Mouse (Mus musculus) left cerebral cortex, postnatal 4 days (tissue): Measurements from ENCODE around the gene Gcnt7. TPM values are rescaled to one million over a fixed set of nuclear protein-coding genes. Genes with fewer than 3 reads are reported as not detected.

Source experiments
- DNase-seq: peaks from one replicate; pipeline ENCODE4 v3.0.0-alpha.2; 2022
- intact Hi-C: fragments of 180-260 bp; cut with DNase I; formaldehyde crosslinking; loops from one replicate; pipeline ENCODE4 v1.15.1; 2025
- total RNA-seq, 2 experiments: library from RNA; stranded (reverse); gene quantifications; 2 replicates each; pipeline ENCODE4 v1.2.3; 2021

Gene Gcnt7
- not detected for total RNA-seq

DNA sequence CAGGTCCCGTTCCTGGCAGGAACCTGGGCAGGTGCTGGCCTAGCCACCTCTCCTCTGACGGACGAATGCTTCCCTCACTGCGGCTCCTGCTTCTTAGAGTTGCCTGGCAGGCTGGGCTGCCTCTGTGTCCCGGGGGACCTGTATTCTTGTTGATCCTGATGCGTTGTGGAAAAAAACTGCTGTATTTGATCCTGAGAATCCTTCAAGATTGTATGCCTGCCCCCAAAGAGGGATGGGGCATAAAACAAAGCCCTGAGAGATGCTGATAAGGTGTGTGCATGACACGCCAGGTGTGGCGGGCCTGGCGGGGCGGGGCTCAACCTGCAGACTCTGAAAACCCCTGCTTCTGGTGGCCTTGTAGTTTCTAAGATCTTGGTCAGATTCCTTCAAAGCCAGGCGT lies at the start of gene Gcnt7:
Gene Gcnt7 (minus strand): TSS at position 101 of the 400 bp plus-strand sequence.
- no peak for DNase-seq
- intact Hi-C loops: no loop called here

DNA sequence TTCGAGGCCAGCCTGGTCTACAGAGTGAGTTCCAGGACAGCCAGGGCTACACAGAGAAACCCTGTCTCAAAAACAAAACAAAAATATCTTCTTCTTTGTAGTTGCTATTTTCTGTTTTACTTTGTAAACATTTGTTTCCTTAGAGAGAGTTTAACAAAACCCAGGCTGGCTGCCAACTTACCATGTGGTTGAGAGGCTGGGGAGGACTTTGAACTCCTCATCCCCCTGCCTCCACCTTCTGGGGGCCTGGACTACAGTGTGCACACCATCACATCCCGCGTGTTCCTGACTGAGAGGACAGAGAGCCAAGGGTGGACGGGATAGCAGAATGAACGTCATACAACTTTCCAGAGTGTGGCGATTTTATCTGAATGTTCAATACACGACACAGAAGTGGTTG lies 47.7 kb upstream of the Gcnt7 start:
- DNase-seq: no peak
- intact Hi-C loops: no loop called here

DNA sequence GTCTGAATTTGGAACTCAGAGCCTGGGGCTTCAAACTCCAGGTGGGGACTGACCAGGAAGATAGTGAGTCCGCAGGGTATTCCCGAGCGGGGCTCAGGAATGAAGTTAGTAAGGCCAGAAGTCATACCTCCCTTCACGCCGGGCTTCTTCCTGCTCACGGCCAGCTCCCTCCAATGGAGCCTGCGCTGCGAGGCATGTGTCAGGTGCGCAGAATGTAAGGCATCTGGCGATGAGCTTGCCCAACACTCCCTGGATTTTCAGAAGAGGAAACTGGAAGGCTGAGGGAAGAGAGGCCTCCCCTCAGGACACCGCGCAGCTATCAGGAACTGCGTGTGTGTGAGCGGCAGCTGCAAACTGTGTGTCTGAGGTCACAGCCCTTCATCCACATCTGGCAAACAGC lies 43.8 kb upstream of the Gcnt7 start:
- intact Hi-C loops: loop anchor here (5.0 kb wide), 1 partner anchor 275 kb away; no protein-coding TSS in a partner anchor
- DNase-seq: no peak

DNA sequence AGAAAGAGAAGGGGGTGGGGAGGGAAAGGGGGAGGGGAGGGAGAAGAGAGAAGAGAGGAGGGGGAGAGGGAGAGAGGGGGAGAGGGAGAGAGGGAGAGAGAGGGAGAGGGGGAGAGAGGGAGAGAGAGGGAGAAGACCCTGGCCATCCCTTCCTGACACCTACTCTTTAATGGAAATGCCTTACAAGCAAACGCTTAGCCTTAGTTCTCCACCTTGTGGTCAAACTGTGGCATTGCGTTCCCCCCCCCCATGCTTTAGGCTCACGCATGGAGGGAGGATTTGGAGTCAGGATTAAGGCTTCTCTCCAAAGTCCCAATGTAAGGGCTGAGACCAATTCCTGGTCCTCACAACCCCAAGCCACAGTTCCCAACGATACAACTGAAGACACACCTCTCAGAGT lies 42.9 kb upstream of the Gcnt7 start:
- intact Hi-C loops: loop anchor here (5.0 kb wide), 1 partner anchor 274 kb away; no protein-coding TSS in a partner anchor
- peak; percentile 49 for DNase-seq

DNA sequence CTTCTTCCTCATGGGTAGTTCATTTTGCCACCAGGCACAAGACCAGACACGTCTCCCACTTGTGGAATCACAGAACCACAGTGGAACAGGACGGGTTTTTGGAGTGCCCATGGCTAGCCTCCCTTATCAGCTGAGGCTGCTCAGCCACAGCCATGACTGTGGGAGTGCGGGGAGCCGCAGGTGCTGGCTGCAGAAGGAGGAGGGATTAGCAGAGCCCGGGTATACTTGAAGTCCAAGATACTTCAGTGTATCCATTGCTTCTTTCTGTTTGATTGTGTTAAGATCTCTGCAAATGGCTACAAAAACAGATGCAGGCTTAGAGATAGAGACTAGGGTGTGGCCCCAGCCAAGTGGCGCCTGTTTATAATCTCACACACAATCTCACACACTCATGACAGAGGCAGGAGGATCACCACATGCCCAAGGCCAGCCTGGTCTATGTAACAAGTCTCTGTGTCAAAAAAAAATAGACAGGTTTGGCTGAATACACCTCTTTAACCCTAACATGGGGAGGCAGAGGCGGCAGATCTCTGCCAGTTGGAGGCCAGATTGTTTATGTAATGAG lies 42.4 kb upstream of the Gcnt7 start:
- DNase-seq: no peak
- intact Hi-C loops: loop anchor here (5.0 kb wide), 1 partner anchor 274 kb away; no protein-coding TSS in a partner anchor

DNA sequence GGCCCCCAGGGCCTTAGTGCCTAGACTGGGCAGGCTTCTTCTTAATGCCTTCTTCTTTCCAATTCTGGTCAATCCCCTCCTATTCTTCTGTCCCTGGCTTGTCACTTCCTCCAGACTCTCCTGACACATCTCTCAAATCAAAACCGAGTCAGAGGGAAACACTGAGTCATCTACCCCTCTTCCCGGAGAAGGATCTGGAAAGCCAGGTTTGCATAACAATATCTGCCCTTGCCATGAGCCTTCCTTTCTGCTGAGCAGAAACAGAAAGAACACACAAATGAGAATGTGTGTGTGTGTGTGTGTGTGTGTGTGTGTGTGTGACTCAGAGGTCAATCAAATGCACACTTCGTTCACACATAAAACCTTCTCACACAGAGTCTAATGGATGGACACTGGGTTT lies 40.4 kb upstream of the Gcnt7 start:
- intact Hi-C loops: no loop called here
- DNase-seq: no peak

DNA sequence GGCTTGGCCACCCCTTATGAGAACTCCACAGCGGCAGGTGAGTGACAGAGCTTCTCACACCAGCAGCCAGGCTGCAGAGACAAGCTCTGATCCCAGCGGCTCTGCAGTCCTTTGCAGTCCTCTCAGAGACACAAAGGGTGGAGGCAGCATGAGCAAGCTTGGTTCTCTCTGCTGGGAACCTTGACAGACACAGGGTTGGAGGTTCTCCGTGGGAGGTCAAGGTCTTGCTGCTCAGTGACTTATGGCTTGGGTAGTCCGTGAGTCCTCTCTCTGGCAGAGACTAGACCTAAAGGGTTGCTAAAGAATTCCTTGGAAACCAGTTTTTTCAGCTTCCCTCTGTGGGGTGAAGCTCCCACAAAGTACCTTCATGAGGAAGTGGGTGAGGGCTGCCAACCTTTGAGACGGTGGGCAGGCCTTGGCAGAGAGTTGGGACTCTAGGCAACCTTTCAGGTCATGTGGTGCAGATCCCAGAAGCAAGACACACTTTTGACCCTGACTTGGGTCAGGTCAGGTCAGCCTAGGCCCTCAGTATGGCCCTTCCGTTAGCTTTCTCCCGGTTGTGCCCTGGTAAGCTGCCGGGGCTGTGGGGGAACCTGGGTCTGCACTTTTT lies 38.4 kb upstream of the Gcnt7 start:
- intact Hi-C loops: no loop called here
- no peak for DNase-seq

DNA sequence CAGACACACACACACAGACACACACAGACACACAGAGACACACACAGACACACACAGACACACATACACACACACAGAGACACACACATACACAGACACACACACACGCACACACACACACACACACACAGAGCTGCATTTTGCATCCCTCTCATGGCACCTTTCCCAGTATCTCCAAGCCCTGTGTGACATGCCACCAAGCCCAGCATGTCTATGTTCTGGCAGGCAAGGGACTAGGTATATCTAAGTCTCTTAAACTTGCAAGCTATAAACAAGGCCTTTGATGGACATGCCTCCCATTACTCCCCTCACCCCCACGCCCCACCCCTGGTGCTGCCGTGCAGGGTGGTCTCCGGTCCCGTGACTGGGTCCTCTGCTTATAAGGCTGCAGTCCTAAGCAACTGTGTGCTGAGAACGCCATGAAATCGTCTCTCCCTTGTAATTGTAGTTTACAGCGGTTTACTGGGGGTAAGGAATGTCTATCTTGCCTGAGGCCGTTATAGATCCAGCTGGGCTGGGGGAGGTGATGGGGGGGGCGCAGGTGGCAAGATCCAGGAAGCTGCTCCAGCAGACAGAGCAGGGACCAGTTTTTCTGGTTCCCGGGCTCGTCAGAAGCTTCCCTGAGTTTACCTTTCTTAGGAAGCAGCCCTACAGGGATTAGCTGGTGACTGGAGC lies 26.4 kb upstream of the Gcnt7 start:
- DNase-seq: no peak
- intact Hi-C loops: no loop called here

DNA sequence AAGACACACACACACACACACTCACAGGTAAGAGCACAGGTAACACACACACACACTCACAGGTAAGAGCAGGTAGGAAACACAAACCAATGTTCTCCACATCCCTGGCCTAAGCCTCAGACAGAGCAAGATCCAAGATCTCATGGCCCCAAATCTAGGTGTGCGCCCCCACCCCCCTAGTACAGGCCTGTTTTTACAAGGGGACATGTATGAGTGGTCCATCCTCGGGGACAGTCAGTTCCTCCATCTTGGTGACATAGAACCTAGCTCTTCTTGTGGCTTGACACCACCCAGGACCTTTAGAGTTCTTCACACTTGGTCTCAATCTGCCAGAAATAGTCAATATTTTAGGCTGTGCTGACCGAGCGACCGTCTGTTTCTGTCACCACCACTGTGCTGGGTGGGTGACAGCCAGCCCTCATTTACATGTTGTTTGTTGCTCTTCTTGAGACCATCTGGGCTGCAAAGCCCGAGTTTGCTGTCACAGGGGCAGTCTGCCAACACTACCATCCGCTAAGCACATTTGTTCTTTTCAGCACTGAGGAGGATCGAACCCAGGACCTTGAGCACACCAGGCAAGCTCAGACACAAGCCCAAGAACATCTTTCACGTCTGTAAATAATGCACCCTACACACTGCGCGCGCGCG lies 25.5 kb upstream of the Gcnt7 start:
- peak; percentile 63 for DNase-seq
- intact Hi-C loops: no loop called here

DNA sequence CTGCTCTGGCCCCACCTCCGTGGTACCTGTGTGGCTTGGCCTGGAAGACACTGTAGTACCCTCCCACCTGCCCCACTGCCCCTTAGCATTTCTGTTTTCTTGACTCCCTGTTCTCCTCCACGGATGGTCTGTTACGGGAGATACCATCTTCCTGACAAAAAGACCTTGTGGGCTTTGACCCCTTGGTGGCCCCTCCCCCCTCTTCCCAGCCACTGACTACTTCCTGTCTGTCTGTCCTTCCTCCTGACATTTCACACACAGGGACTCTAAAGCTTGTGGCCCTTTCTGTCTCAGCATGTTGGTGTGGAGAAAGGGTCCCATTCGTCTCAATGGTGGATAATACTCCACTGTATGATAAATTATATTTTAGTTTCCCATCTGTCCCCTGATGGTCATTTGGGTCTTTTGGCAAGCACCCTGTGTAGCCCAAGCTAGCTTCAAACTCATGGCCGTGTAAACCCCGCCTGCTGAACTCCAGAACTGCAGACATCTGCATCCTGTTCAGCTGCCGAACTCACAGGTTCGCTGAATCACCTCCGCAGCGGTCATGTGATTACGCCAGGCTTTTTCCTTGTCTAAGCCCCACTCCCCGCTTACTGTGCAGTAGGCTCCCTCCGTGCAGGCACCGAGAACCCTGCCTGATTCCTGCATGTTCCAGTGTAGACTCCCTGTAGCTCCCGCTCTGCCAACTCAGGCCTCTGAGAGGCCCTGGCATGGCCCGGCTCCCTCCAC lies 23.4 kb upstream of the Gcnt7 start:
- intact Hi-C loops: no loop called here

DNA sequence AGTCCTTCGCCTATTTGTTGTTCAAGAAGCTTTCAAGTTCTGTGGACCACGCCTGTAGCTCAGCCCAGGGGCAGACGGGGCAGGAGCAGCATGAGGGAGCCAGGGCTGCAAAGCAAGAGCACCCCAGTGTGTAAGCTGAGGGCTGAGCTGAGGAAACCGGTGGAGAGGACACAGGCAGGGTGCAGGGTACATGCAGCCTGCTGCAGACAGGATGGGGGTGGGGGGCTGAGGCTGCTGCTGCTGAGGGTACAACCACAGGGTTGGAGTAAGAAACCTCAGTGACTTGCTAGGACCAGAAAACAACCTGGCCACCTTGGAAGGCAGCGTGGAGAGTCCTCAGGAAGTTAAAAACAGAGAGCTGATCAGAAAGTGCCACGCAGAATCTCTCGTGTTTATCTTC lies 21.9 kb upstream of the Gcnt7 start:
- intact Hi-C loops: no loop called here
- DNase-seq: no peak

More for the DNA sequence above, 23.4 kb upstream of the Gcnt7 start:
- no peak for DNase-seq

DNA sequence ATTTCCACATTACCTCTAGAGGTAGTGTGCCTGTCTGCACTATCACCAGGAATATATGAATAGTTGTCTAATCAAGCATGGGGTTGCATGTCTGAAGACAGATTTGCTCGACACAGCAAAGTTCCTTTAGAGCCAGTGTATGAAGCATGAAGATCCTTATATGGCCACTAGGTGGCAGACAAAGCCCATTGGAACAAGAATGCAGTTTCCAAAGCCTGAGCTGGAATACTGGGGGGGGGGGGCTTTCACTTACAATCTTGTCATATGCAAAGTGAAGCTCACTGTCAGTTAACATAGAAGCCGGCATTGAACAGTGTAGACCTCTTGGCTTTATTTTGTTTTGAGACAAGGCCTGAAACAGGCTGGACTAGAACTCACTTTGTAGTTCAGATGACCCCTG lies 19.5 kb upstream of the Gcnt7 start:
- DNase-seq: peak; percentile 50
- intact Hi-C loops: loop anchor here (5.0 to 10.0 kb wide), 4 partner anchors 297 to 609 kb away; no protein-coding TSS in a partner anchor

DNA sequence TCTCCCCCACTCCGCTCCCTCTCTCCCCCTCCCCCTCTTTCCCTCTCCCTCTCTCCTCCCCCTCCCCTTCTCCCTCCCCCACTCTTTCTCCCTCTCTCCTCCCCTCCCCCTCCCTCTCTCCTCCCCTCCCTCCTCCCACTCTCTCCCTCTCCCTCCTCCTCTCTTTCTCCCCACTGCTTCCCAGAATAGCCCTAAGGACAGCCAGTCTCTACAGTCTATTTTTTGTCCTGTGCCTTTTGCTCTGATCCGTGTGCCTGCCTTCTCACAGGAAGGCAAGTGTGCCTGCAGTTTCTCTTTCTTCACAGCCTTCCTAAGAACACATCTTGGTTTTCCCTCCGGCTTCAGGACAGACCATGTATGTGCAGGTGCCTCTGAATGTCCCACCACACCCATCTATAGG lies 19.0 kb upstream of the Gcnt7 start:
- DNase-seq: no peak
- intact Hi-C loops: loop anchor here (5.0 to 10.0 kb wide), 4 partner anchors 297 to 610 kb away; no protein-coding TSS in a partner anchor

DNA sequence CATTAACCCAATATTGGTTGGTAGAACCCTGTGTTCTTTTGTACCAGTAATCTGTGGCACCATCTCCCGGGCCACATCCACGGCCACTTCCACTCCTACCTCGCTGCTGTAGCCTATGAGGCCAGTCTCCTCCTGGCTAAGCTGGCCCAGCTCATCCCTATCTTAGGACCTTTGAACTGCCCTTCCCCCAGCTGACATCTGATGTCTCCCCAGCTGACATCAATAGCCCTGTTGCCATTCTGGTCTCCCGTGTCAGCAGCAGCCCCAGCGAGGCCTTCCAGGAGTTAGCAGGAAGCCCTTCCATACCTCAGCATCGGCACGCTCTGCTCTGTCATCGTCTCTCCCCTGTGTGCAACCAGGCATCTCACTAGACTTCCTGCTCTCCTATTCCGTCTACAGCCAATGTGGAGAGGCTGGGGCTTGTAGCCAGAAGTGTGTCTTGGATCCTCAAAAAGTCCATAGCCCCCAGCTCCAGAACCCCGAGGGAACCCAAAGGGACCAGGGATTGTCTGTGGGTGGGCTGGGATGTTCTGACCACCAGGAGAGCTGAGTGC lies 18.4 kb upstream of the Gcnt7 start:
- DNase-seq: no peak
- intact Hi-C loops: loop anchor here (5.0 to 10.0 kb wide), 4 partner anchors 298 to 611 kb away; no protein-coding TSS in a partner anchor

DNA sequence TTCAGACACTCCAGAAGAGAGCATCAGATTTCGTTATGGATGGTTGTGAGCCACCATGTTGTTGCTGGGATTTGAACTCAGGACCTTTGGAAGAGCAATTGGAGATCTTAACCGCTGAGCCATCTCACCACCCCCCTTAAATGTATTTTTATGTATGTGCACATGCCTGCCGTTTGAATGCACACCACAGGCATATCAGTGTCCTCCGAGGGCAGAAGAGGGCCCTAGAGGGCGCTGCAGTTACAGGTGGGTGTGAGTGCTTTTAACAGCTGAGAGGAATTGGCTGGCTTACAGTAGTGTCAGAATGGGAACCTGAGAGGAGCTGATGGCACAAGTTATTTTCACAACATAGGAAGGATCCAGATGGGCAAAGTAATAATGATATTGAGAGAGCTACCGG lies 16.6 kb upstream of the Gcnt7 start:
- intact Hi-C loops: loop anchor here (5.0 to 10.0 kb wide), 4 partner anchors 300 to 612 kb away; no protein-coding TSS in a partner anchor
- peak; percentile 36 for DNase-seq

DNA sequence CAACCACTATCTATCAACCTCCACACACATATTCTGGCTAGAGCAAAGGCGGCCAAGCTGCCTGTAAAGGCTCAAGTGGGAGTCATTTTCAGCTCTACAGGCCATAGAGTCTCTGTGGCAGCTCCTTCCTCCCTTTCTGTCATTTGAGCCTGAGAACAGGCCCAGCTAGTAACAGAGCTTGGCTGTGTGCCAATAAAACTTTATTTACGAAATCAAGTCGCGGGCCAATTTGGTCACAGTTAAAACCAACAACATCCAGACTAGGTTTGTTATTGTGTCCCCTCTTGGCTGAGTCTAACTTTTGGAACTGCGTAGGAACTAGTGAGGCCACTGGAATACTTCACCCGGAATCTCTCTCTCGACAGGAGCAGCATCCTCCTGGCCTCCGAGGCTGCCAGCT lies 15.2 kb upstream of the Gcnt7 start:
- DNase-seq: no peak
- intact Hi-C loops: loop anchor here (10.0 kb wide), 2 partner anchors 301 to 351 kb away; no protein-coding TSS in a partner anchor

DNA sequence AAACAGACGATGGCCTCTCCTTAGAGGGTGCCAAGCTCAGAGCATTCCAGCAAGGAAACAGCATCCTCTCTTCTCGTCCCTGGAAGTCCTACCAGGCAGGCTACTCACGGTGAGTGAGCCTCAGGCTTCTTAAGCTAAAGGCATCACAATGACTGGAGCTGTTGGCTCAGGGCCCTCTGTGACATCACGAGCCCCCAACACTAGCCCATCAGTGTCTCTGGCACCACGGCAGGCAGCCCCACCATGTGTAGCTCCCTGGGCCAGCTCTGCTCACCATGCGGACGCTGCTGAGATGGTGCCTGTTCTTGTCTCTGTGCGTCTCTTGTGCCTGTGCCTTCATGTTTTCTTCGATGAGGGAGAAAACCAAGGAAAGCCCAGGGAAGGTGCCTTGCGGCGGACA lies 13.9 kb upstream of the Gcnt7 start, which contains the start of gene Fam209:
Gene Fam209 (plus strand): TSS at position 203 of the 400 bp plus-strand sequence.
- peak; percentile 30 for DNase-seq
- intact Hi-C loops: loop anchor here (10.0 kb wide), 2 partner anchors 302 to 352 kb away; no protein-coding TSS in a partner anchor

DNA sequence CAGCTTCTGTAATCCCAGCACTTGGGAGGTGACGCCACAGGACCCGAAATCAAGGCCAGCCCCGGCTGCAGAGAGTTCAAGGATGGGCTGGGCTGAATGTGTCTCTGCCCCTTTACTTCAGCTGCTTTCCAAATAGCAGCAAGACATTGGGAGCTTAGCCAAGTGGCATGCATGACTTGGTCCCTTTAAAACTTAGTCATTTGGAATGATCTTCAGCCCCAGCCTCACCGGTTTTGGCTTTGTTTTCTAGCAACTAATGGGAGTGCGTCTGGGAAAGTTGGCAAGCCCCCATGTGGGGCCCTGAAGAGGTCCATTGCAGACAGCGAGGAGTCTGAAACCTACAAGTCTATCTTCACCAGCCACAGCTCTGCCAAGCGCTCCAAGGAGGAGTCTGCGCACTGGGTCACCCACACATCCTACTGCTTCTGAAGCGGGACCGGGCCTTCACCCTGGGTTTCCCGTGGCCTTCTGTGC lies 10.0 kb upstream of the Gcnt7 start:
- DNase-seq: peak; percentile 90
- intact Hi-C loops: no loop called here

DNA sequence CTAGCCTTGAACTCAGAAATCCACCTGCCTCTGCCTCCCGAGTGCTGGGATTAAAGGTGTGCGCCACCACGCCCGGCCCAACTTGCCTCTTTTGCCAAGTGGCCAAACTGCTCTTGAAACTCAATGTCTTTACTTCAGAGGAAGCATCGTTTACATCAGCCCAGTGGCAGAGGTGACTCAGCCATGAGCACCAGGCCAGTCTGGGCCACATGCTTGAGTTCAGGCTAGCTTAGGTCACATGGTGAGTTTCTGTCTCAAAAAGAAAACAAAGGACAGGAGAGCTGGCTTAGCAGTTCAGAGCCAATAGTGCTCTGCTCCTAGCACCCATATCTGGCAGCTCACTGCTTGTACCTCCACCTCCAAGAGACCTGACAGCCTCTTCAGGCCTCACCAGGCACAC lies 8.8 kb upstream of the Gcnt7 start:
- intact Hi-C loops: no loop called here
- no peak for DNase-seq
